Mouse (Mus musculus): ENCODE results near the gene Slit3.
A peak's percentile ranks its signal among the peaks of the same experiment; 100 is the strongest.

Slit3 gene

DNA sequence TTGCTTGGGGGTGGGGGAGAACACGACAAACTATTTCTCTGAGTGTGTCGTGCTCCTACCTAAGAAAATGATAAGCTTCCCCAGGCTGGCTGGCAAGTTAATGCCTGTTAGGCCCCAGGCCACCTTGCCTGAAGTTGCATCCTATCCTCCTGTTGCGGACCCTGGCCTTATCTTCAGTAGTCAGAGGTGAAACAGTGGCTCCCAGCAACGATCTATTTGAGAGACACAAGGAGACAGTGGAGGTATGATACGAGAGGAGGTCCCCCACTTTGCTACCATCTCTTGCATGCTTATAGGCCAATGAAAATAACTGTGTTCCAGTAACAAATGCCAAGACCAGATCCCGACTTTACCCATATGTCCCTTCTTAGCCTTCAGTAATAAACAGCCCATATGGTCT lies 414.0 kb downstream of the Slit3 start:
- no peak for DNase-seq (ENCODE audit: low spot score)

DNA sequence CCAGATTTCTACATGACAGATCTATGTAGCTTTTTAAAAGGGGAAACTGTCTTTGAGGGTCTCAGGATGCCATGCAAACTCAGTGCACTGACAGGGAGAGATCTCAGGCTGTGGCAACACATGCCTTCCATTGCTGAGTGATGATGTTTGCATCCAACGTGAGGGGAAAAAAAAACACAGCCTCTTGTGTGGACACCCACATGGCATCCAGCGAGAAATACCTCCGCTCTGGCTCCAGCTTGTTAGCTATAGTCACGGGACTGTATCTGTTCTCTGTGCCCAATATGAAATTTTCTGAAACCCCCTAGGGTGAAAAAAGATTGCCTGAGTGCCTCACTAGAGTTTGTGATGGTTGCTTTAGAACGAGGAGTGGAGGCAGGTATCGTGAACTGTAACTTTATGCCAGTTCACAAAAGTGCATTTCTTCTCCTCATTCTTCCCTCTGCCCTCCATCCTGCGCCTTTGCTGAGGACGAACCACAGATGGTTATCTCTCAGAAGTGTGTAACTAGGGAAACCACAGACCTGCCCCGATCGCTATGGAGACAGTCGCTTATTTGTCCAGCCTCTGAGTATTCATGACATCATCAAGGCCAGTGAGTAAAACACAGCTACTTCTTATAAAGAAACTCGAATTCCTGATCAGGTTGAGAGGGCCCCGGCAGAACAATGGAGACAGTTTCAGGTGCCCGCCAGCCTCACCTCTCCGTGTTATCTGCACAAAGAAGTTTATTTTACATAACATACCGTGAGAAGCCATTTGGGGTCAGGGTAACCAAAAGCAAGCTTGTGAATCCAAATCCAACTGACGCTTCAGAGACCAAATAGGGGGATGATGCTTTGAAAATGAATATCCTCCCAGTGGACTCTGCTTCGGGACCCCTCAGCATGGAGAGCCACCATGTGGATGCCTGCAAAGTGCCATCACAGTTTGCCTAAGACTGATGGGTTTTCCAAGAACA lies 416.4 kb downstream of the Slit3 start:
- DNase-seq (ENCODE audit: low spot score): peak; percentile 14

DNA sequence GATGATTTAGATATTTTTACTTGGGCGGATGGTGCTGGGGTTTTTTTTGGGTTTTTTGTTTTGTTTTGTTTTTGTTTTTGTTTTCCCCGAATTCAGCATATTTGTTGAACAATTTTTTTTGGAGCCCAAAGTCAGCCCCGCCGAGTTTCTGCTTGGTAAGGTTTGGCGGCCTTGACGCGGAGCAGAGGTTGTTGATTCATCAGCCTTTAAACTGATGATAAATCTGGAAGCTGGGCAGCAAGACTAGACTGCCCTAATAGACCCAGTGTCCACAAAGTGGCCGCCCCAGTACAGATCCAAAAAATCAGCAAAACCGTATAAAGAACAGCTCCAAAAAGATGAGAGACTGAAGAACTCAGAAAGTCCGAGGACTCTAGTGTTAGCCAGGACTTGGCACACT lies 421.7 kb downstream of the Slit3 start:
- no peak for DNase-seq (ENCODE audit: low spot score)

DNA sequence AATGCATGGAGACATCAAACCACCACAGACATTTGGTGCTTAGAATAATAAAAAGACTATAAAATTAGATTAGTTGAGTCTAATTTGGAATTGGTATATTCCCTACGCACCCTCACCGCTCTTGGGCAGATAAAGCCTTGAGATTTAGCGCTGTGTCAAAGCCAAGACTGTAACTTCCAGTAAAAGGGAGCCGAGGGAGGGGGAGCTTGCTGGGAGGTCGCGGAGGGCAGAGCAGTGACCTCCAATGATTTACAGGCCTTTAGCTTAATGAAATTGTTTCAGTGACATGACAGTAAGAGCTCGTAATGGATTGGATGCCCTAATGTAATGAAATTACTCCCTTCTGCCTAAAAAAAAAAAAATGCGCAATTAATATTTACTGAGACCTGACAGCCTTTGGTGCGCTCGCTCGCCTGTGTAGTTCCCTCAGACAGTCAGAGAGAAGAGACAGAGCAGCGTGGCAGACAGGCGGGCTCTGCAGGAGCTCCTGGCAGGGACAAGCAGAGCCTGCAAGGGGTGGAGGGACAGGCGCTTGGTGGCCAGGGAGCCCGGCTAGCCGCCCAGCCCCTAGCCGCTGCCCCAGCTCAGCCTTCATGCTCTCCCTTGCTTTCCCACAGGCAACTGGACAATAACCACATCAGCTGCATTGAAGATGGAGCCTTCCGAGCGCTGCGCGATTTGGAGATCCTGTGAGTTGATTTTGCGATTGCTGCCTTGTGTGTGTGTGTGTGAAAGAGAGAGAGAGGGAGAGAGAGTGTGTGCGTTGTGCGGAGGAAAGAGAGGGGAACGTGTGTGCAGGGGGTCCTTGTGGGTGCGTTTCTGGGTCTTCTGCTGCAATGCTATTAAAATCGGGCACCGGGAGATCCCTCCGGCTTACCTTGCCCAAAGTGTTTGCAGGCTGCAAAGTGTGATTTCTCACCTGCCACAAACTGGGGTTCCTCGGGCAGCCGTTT lies 423.4 kb downstream of the Slit3 start:
- no peak for DNase-seq (ENCODE audit: low spot score)

DNA sequence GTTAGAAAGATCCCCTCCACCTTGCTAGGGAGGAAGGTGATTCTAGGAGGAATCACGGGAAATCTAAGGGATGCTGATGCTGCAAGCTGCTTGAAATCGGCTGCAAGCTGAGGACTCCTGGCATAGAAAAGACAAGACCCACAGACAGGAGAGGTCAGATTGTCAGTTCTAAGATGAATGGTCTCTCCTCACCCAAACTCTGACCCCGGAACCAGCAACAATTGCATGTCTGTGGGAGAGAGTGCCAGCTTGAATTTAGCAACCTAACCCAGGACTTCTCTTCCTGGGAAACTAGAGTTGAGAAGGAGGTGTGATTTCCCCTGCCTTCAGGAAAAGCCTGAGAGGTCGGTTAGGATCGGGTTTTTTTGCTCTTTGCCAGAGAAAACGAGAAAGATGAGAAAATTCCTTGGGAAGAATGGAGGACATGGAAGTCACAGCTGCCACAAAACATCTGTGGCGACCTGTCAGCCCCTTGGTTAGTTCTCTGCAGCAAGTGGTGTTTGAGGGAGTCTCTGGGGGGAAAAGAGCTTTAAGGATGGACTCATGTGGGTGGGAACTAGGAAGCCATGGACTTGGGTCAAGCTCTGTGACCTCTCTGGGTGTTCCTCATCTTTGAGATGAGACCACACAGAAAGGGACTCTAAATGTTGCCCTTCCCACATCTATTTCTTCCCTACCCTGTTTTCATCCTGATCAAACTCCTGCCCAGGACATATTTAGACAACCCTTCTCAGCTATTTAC lies 425.2 kb downstream of the Slit3 start:
- no peak for DNase-seq (ENCODE audit: low spot score)

DNA sequence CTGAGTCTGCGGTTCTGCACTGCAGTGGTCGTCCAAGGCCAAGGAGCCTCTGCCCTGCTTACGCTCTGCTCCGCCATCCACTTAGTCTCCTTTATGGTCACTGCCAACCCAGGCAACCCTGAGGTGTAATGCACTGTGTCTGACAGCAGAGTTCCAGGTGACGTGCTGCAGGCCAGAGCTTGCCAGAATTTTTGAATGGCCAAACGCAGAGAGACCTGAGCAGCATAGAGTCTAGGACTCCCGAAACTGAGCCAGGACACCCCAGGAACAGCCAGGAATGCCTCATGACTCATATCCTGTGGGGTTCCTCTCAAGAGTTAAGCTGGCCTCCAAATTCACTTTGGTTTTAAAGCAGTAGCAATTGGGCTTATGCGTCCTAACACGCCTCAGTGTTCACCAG lies 429.0 kb downstream of the Slit3 start:
- DNase-seq (ENCODE audit: low spot score): no peak

DNA sequence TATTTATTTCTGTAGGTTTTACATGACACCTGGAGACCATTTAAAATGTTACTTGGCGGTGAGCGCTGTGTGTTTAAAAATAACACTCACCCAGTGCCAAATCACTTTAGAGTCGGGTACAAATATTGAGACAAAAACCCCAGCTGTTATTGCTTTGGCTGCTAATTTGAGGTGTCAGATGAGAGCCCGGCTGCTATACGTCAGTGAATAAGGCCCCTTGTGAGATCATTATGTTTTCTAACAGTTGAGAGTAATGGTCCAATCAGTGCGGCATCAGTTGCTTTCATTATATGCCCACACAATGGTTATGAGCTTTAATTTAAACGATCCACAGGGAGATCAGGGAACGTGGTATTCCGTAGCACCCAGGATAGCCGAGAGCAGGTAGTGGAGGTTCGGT lies 435.2 kb downstream of the Slit3 start:
- DNase-seq (ENCODE audit: low spot score): no peak

DNA sequence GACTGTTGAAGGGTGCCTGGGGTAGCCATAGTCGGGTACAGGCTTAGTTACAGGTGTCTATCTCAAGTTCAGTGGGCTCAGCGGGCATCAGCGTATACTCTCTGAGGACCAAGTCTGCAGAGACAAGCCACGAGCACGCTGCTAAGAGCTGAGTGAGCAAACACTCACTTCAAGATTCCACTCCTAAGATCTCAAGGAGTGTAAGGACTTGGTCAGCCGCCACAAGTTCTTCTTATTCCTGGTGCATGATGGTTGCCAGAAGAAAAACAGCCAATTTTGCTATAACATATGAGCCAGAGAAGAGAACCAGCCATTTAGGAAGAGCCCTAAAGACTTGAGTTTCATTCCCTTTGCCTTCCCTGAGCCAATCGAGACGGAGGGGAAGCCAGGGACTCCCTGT lies 436.5 kb downstream of the Slit3 start:
- no peak for DNase-seq (ENCODE audit: low spot score)

DNA sequence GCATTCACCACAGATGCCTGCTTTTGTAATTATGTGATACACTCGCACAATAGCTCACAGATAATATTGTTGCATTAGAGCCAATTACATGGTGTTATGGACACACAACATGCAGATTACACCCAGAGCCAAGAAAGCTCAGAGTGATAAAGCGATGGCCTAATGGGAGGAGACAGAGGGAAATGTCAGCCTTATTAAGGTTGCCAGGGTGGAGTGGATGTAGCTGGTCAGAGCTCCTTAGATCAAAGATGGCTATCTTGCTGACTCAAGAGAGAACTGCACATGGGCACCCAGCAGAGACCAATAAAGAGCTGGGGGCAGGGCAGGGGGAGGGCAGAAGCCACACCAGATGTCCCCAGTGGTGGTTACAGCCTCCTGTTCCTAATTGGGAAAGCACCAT lies 437.3 kb downstream of the Slit3 start:
- no peak for DNase-seq (ENCODE audit: low spot score)

DNA sequence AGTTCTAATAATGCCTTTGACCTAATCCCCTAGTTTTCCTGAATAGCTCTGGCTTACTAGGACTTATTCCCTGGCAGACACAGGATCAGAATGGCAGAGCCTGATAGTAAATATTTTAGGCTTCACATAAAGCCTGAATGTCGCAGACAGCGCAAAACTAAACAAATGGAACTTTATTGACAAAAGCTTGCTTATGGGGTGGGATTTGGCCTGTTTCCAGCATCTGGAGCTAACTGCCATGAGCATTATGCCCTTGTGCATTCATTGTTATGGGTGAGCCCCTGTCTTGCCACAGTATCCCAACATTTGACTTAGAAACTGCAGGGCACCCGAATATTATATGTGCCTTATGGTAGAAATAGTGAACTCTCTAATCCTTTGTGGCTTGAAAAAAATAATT lies 438.4 kb downstream of the Slit3 start:
- no peak for DNase-seq (ENCODE audit: low spot score)

DNA sequence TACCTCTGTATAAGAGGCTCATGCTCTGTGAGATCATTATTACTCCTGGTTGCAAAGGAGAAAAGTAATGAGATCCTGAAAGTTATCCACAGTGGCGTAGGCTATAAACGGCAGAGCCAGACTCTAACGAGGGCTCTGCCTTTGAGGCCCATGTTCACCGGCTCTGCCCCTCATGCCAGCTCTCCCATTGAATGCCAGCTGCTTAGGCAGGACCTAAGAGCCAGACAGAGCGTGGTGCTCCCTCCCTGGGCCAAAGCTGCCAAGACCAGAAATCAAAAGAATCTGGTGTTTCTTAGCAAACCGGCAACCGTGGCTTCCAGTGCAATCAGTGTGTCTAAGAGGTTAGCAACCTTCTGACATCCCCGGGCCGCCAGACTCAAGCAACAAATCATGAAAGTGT lies 440.7 kb downstream of the Slit3 start:
- no peak for DNase-seq (ENCODE audit: low spot score)

DNA sequence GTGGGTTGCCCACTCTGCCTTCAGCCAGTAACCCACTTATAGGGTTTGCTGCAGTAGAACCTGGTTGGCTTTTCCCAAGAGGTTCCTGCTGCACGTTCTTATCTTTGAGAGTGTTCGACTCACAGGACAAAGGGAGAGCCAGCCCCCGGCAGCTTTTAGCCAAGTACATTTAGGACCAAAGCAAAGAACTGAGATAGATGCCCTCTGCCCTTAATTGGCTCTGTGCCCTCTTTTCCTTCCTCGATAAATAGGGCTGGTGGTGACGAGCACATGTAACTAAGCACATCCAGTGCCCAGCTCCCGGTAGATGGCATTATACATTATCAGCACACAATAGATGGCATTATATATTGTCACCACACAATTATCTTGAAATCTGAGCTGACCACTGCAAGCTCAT lies 444.3 kb downstream of the Slit3 start:
- no peak for DNase-seq (ENCODE audit: low spot score)

DNA sequence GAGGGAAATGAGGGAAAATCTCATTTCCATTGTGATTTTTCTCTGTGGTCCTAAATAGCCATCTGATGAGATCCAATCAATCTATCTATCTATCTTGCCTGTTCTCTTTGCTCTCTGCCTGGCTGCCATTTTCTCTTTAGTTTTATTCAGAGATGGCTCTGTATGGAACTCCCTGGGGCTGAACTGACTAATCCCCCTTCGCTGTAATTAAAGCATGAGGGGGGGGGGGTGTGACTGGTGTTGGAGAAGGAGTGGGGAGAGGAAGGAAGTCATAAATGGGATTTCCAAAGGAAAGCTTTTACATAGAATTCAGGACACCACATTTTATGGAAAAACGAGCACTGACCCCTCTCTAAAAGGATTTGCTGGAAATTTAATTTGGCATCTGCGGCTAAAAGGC lies 445.7 kb downstream of the Slit3 start:
- DNase-seq (ENCODE audit: low spot score): no peak

DNA sequence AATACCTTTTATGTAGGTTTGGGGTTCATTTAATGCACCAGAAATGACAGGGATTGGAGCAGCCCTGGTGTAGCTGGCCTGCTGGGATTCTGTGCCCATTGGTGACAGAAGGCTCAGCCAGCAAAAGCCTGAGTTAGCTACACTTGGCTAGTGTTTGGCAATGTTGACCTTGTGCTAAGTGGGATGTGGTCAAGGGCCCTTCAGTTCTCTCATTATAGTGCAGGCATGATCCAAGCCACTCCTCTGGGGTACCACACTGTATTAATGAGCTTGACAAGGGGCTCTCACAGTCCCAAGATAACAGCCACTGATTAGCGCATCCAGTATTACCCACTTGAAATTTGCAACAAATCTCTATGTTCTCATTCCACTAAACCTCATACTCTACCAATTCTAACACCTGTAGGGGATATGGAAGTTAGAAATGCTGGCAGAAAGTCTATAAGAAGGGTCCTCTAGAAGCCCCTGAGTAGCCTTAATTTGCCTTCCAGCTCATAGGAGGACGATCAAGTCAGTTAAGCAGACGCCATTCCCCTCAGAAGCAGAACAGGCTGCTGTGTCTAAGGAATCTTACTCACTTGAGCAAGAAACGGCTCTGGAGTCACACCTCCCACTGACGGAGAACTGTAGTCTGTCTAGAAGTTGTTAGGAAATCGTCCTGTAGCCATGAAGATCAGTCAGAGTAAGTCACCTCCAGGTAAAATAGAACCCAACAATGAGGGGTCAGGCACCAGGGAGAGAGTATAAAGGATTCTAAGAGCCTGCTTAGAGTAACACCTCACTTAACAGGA lies 448.3 kb downstream of the Slit3 start:
- DNase-seq (ENCODE audit: low spot score): no peak

DNA sequence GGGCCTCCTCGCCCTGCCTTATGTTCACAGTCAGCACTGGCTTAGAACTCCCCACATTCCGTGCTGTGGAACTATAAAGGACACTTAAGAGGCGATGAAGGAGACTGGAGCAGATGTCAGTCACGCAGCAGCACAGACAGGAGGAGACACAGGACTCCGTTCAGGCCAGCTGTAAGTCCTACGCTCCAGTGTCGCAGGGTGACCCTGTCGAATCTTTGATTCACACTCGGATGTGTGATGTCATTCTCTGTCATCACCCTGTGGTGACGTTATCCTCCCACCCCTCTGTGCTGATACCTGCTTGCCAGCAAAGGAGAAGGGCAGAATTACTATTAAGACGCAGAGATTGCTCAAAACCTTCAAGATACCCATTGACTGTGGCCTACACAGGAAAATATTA lies 448.9 kb downstream of the Slit3 start:
- no peak for DNase-seq (ENCODE audit: low spot score)

DNA sequence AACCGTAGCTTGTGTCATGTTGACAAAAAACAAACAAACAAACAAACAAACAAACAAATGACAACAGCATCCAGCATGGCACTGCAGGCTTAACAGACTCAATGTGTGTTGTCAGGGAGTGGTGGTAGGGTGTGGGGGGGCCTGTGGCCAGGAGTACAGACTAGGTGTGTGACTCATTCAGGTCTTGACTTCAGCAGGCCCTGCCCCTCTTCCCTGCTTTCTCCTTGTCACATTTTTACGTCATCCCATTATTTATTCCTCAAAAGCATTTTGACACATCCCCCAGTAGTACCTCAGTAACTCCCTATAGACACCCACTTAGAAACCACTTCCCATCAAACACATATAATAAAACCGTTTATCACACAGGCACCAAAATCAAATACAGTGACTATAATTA lies 450.9 kb downstream of the Slit3 start:
- no peak for DNase-seq (ENCODE audit: low spot score)

DNA sequence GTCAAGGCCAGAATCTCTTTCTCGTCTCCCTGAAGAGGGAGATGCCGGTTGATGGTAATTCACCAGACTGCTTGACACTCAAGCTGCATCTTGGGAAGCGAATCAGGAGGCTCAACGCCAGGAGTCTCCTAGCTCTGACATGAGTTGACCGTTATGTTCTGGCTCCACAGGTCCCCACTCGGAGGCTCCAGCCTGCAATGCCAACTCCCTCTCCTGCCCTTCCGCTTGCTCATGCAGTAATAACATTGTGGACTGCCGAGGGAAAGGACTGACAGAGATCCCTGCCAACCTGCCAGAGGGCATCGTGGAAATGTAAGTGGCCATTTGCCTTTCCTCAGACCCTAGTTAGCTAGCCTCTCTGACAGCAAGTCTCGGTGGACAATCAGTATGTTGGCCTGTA lies 457.8 kb downstream of the Slit3 start:
- no peak for DNase-seq (ENCODE audit: low spot score)

DNA sequence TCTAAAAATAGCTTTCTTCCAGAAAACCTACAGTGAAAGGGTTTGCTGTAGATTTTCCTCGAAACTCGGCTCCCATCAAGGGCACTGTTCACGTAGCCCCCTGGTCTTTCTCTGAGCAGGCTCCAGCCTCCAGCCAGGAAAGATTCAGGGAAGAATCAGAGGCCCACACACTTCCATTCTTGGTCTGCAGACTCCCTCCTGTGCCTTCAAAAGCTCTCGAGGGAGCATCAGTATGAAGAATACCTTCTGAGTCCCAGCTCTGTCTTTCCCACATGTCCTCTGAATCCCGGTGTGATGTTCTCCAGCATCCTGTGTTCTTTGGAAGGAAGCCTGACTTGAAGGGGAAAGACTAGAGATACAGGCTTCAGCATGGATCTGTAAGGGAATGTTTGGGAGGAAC lies 461.6 kb downstream of the Slit3 start:
- no peak for DNase-seq (ENCODE audit: low spot score)

DNA sequence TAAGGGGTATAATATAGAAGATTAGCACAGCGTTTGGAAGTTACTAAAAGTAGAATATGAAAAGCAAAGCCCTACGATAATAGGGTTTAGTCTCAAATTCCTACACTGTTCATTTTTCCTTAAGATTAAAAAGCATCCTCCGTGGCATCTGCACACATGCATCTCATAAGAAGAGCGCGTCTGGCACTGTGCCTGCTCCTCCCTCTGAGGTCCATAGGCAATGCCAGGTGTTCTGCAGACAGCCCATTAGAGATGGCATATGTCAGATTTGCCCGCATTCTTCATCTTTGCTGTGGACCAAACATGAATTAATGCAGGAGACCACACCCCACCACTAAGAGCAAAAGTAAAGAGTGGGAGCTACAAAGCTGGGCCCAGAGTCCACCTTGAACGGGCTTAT lies 462.6 kb downstream of the Slit3 start:
- DNase-seq (ENCODE audit: low spot score): no peak

DNA sequence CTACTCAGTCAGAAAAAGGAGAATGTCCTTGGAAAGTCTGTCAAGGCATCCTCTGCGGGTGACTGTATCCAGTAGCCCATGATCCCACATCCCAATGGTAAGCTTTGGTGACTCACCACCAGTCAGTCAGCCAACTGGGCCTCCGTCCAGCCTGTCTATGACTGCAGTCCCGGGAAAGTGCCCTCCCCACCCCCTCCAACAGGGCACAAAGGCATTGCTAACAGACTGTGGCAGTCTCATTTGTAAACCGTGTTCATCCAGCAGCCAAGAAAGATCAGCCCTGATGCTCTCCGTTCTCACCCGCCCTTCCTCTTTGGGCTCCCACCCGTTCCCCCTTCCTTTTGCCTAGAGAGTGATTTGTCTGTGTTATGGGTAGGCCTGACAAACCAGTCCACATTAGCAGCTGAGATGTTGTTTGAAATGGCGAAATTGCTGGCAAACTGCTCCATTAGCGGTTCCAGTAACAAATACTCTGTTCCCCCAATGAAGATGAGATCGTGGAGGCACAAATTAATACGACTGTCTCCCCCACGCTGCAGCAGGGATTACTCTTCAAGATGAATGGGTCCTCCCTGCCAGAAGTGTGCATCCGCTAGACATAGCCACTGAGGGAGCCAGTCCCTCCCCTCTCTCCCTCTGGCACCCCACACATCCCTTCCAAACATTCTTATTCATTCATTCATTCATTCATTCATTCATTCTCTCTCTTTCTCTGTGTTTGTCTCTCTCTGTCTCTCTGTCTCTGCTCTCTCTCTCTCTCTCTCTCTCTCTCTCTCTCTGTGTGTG lies 466.3 kb downstream of the Slit3 start:
- peak; percentile 66 for DNase-seq (ENCODE audit: low spot score)

DNA sequence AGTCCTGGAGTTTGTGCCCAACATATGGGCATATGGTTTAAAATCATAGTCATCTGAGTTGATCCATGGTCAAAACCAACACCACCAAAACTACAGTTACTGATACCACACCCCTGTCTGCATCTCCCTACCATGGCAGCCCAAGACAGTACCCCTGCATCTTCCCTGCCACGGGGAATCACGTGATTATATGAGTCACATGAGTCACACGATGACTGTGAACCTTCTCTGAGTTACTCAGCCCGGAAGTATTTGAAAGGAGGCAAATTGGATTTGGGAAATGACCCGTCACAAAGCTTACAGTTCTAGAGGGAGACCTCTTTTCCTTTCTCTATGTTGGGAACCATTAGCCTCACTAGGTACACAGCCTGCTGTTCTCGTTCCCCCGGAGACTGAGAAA lies 468.9 kb downstream of the Slit3 start:
- DNase-seq (ENCODE audit: low spot score): no peak
